Mouse (Mus musculus) lung, adult 2 months (tissue): ENCODE data around the gene Npm3.

Source experiments
- CTCF ChIP-seq: fragments of 200-500 bp; IDR thresholded peaks from 2 replicates; pipeline ENCODE4 v1.5.1; 2011; ENCODE audit warnings: mild to moderate bottlenecking, low read length, control low read depth; ENCODE audit not compliant: insufficient read depth
- POLR2A ChIP-seq: fragments of 200-500 bp; IDR thresholded peaks from 2 replicates; pipeline ENCODE4 v1.6.1; 2011; ENCODE audit warnings: low read depth, mild to moderate bottlenecking, control low read depth, low read length, borderline replicate concordance; ENCODE audit errors: extremely low read depth

- TF ChIP-seq POLR2A = no peak
- no peak for TF ChIP-seq CTCF
Observed at GRCm38 (mm10) chr19:45748206-45748605, 1.2 kb downstream of the Npm3 start.
